Mouse (Mus musculus) brain, embryonic 14.5 days (tissue): ENCODE measurements around the gene Pxt1.

Experiments used
- CTCF ChIP-seq: fragments of 200-500 bp; IDR thresholded peaks from 2 replicates; pipeline ENCODE4 v1.5.1; 2012; ENCODE audit warnings: inconsistent platforms, mild to moderate bottlenecking, moderate library complexity, borderline replicate concordance; ENCODE audit not compliant: insufficient read depth, insufficient read length; ENCODE audit errors: extremely low read depth
- POLR2A ChIP-seq: fragments of 200-500 bp; IDR thresholded peaks from 2 replicates; pipeline ENCODE4 v1.6.1; 2012; ENCODE audit warnings: mild to moderate bottlenecking, inconsistent platforms, borderline replicate concordance; ENCODE audit not compliant: poor library complexity, insufficient read depth, insufficient read length, severe bottlenecking; ENCODE audit errors: extremely low read depth

GRCm38 (mm10) chr17:28988996-28989395, 45.4 kb upstream of the Pxt1 start:
- TF ChIP-seq CTCF (no peak), POLR2A (no peak)
